Comparison of ENCODE assay signal across 8 mouse cellular contexts in the genomic region with DNA sequence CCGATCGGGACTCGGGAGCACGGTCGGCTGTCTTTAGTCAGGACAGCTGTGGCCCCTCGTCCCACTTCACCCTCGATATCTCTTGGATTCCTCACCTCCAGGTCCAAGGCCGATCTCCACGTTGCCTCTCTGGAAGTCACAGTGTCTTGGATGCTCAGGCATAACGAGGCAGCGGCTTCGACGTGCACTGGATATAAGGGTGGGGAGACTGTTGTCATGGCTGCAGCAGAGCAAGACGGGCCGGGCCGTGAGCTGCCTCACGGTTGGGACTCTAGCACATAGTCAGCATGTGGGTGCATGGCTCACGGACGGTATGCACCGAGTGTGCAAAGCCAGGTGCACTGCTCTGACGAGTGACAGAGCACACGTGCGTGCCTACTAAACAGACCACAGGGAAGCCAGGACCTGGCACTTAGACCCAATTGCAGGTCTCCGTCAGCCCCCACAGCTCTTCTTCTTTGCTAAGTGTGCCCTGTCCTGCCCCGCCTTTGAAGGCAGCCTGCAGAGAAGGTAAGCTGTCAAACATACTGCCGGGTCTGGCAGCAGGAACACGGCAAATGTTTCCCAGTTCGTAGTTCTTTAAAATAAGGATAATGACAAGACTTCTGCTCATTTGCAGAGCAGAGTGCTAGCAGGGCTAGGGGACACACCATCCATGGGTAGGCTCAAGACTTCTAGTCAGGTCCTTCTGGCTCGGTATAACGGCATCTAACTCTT. TPM values are rescaled to one million over a fixed set of nuclear protein-coding genes. Genes with fewer than 3 reads are reported as not detected.
A peak's percentile ranks its signal among the peaks of the same experiment; 100 is the strongest.
DNase-seq lines count a peak whose midpoint lies in the region; ATAC-seq and TF ChIP-seq lines count a peak whose summit lies in the region.

No protein-coding gene starts in this region.

- DNase-seq in layer of hippocampus, adult 2 months (ENCODE audit: low spot score in 2 of 2), result no peak
- no peak for DNase-seq in layer of hippocampus, postnatal 36 days
- peak; percentile 46 for DNase-seq in embryonic facial prominence, embryonic 10.5 days (ENCODE audit: low spot score)
- peak; percentile 67 for DNase-seq in intestine, embryonic 14.5 days (ENCODE audit: low spot score)
- no peak for DNase-seq in adrenal gland, postnatal 25 days
- DNase-seq in adipocyte (ENCODE audit: low spot score), result no peak
- no peak for DNase-seq in heart, adult 18-20 months

- peak; percentile 74 for ATAC-seq in intestine, embryonic 14.5 days (replicated peaks; ENCODE audit: low FRiP score, low TSS enrichment, low read depth)
- ATAC-seq in monocyte, adult 5-6 weeks (replicated peaks; ENCODE audit: insufficient number of reproducible peaks, low FRiP score, low TSS enrichment, poor library complexity, severe bottlenecking), result peak; percentile 47

- H3K9me3 ChIP-seq in embryonic facial prominence, embryonic 10.5 days, result no peaks in the 10 kb centered on the region
- H3K9me3 ChIP-seq in intestine, embryonic 14.5 days (ENCODE audit: control insufficient read depth, low read length), result no peaks in the 10 kb centered on the region

- H3K9ac ChIP-seq in intestine, embryonic 14.5 days (ENCODE audit: low read length), result no peak overlapping the region

- WGBS in embryonic facial prominence, embryonic 10.5 days, result 1% methylated on average over 30 of the region's 30 CpGs
- WGBS in intestine, embryonic 14.5 days, result 3% methylated on average over 30 of the region's 30 CpGs

- peak overlapping the region; percentile 28; the same call in 1 of the 2 replicates for H3K4me2 ChIP-seq in intestine, embryonic 14.5 days (ENCODE audit: low read length)

- peaks cover 8% of the 10 kb centered on the region for H3K36me3 ChIP-seq in embryonic facial prominence, embryonic 10.5 days (replicated peaks)
- H3K36me3 ChIP-seq in intestine, embryonic 14.5 days (ENCODE audit: control insufficient read depth, insufficient read depth, low read length), result peaks cover under 1% of the 10 kb centered on the region; the same call in 1 of the 2 replicates

- H3K27ac ChIP-seq in layer of hippocampus, adult 2 months, result 0 out of 2 replicates have a peak overlapping the region, but pooled peaks have one; percentile 39
- no peak overlapping the region for H3K27ac ChIP-seq in embryonic facial prominence, embryonic 10.5 days (replicated peaks)
- no peak overlapping the region for H3K27ac ChIP-seq in intestine, embryonic 14.5 days (ENCODE audit: low read depth)

- no peak for TF ChIP-seq CTCF in layer of hippocampus, adult 2 months (conservative IDR thresholded peaks at IDR 0.05)

- H3K4me3 ChIP-seq in layer of hippocampus, adult 2 months, result 0 out of 2 replicates have a peak overlapping the region, but pooled peaks have one; percentile 11
- H3K4me3 ChIP-seq in embryonic facial prominence, embryonic 10.5 days, result peak overlapping the region; percentile 39
- H3K4me3 ChIP-seq in intestine, embryonic 14.5 days (ENCODE audit: low read depth, low read length), result peak overlapping the region; percentile 12

- H3K4me1 ChIP-seq in embryonic facial prominence, embryonic 10.5 days, result peaks cover 24% of the 10 kb centered on the region
- peaks cover 10% of the 10 kb centered on the region; the same call in 1 of the 2 replicates for H3K4me1 ChIP-seq in intestine, embryonic 14.5 days (replicated peaks; ENCODE audit: control insufficient read depth, insufficient read depth, low read length)

- H3K27me3 ChIP-seq in embryonic facial prominence, embryonic 10.5 days (replicated peaks; ENCODE audit: low read depth, poor library complexity, severe bottlenecking), result peaks cover 50% of the 10 kb centered on the region
- H3K27me3 ChIP-seq in intestine, embryonic 14.5 days (replicated peaks; ENCODE audit: control insufficient read depth, insufficient read depth, low read length), result peaks cover 34% of the 10 kb centered on the region

RNA-seq across cellular contexts. Expression of gene Samd11, which starts 0.9 kb away (rescaled TPM):
- 1 to 10 TPM; 4.8 to 5.4 TPM for total RNA-seq in layer of hippocampus, adult 2 months (2021)
- total RNA-seq in layer of hippocampus, postnatal 36 days (2021), result 1 to 10 TPM; 4.1 to 4.8 TPM
- polyA plus RNA-seq in embryonic facial prominence, embryonic 10.5 days (2016; fragmentation: Nextera tagmentation; extraction: Ambion mirVana), result 1.2 and 1.6 TPM in 2 replicates
- 0.20 and 0.42 TPM in 2 replicates for polyA plus RNA-seq in intestine, embryonic 14.5 days (2014; fragmentation: Nextera tagmentation; extraction: Ambion mirVana)
- 0.19 to 1.8 TPM (median 0.29 TPM) in 3 replicates for total RNA-seq in monocyte, adult 5-6 weeks (2017)
- total RNA-seq in adrenal gland, postnatal 25 days (2021), result 1.2 and 1.7 TPM in 2 replicates
- total RNA-seq in heart, adult 18-20 months (2021), result not detected

RNA-seq across cellular contexts. Expression of gene Noc2l, which starts 18.7 kb away (rescaled TPM):
- 10 to 100 TPM; 70.7 to 72.1 TPM for total RNA-seq in layer of hippocampus, adult 2 months (2021)
- 10 to 100 TPM; 65.7 to 71.6 TPM for total RNA-seq in layer of hippocampus, postnatal 36 days (2021)
- 110 and 120 TPM in 2 replicates for polyA plus RNA-seq in embryonic facial prominence, embryonic 10.5 days (2016; fragmentation: Nextera tagmentation; extraction: Ambion mirVana)
- 102 and 111 TPM in 2 replicates for polyA plus RNA-seq in intestine, embryonic 14.5 days (2014; fragmentation: Nextera tagmentation; extraction: Ambion mirVana)
- 33.0 to 53.8 TPM (median 40.5 TPM) in 3 replicates for total RNA-seq in monocyte, adult 5-6 weeks (2017)
- total RNA-seq in adrenal gland, postnatal 25 days (2021), result 45.4 and 52.4 TPM in 2 replicates
- total RNA-seq in heart, adult 18-20 months (2021), result 10 to 100 TPM; 22.9 to 27.0 TPM

RNA-seq across cellular contexts. Expression of gene Plekhn1, which starts 19.9 kb away (rescaled TPM):
- total RNA-seq in layer of hippocampus, adult 2 months (2021), result 10 to 100 TPM; 41.4 to 43.1 TPM
- total RNA-seq in layer of hippocampus, postnatal 36 days (2021), result 10 to 100 TPM; 43.1 to 44.9 TPM
- polyA plus RNA-seq in embryonic facial prominence, embryonic 10.5 days (2016; fragmentation: Nextera tagmentation; extraction: Ambion mirVana), result 22.5 and 23.9 TPM in 2 replicates
- 19.7 and 20.1 TPM in 2 replicates for polyA plus RNA-seq in intestine, embryonic 14.5 days (2014; fragmentation: Nextera tagmentation; extraction: Ambion mirVana)
- total RNA-seq in monocyte, adult 5-6 weeks (2017), result 4.3 to 17.1 TPM (median 16.9 TPM) in 3 replicates
- total RNA-seq in adrenal gland, postnatal 25 days (2021), result 24.1 and 29.6 TPM in 2 replicates
- total RNA-seq in heart, adult 18-20 months (2021), result 10 to 100 TPM; 10.1 to 11.0 TPM

RNA-seq across cellular contexts. Expression of gene Perm1, which starts 38.9 kb away (rescaled TPM):
- total RNA-seq in layer of hippocampus, adult 2 months (2021), result under 1 TPM; 0.26 to 0.44 TPM
- under 1 TPM; 0.28 to 0.37 TPM for total RNA-seq in layer of hippocampus, postnatal 36 days (2021)
- 0.60 and 0.65 TPM in 2 replicates for polyA plus RNA-seq in embryonic facial prominence, embryonic 10.5 days (2016; fragmentation: Nextera tagmentation; extraction: Ambion mirVana)
- polyA plus RNA-seq in intestine, embryonic 14.5 days (2014; fragmentation: Nextera tagmentation; extraction: Ambion mirVana), result 0.51 and 0.54 TPM in 2 replicates
- 0.19 to 0.48 TPM in 2 of 3 replicates, not detected in the other for total RNA-seq in monocyte, adult 5-6 weeks (2017)
- total RNA-seq in adrenal gland, postnatal 25 days (2021), result 3.3 and 4.1 TPM in 2 replicates
- total RNA-seq in heart, adult 18-20 months (2021), result 100 to 1,000 TPM; 265 to 319 TPM

RNA-seq across cellular contexts. Expression of gene AW011738, which starts 51.4 kb away (rescaled TPM):
- 1 to 10 TPM; 5.6 to 7.1 TPM for total RNA-seq in layer of hippocampus, adult 2 months (2021)
- total RNA-seq in layer of hippocampus, postnatal 36 days (2021), result 1 to 10 TPM; 5.5 to 6.6 TPM
- polyA plus RNA-seq in embryonic facial prominence, embryonic 10.5 days (2016; fragmentation: Nextera tagmentation; extraction: Ambion mirVana), result 2.2 and 2.7 TPM in 2 replicates
- polyA plus RNA-seq in intestine, embryonic 14.5 days (2014; fragmentation: Nextera tagmentation; extraction: Ambion mirVana), result 0.69 and 1.1 TPM in 2 replicates
- total RNA-seq in monocyte, adult 5-6 weeks (2017), result 2.6 to 12.3 TPM (median 3.3 TPM) in 3 replicates
- total RNA-seq in adrenal gland, postnatal 25 days (2021), result 3.5 and 3.7 TPM in 2 replicates
- 10 to 100 TPM in 1 of 2 experiments, 1 to 10 TPM in 1; 9.5 to 11.6 TPM for total RNA-seq in heart, adult 18-20 months (2021)

Comparison
In these comparisons a context has a peak if more than half of its experiments do, and no peak if none do; other contexts are left out.
1. DNase-seq: peak in embryonic facial prominence, embryonic 10.5 days (single experiment) and intestine, embryonic 14.5 days (single experiment); none in layer of hippocampus, adult 2 months (0 of 2), layer of hippocampus, postnatal 36 days (0 of 2), adrenal gland, postnatal 25 days (single experiment), adipocyte (single experiment) and heart, adult 18-20 months (0 of 2).
2. Peak in every context shown above with its lines, with median percentiles within 50 percentile points of each other: H3K4me3 ChIP-seq.